9 mouse cellular contexts compared by ENCODE assay signal in the genomic region with DNA sequence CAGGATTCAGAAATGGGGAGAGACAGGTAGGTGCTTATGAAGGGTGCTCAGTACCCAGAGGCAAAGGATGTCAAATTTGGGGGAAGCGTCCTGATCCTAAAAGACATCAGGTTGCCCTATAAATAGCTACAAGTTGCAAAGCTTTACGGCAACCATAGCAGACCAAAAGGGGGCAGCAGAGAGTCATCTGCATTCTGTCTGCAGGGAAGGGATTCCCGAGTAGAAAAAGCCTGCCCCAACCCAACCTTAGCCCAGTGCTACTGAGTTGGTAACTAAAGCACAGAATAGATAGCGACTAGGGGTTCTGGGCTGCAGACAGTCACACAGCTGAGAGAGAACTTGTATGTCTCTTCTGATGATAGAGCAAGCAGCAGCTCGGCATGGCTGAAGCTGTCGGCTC. TPM values are rescaled to one million over a fixed set of nuclear protein-coding genes. Genes with fewer than 3 reads are reported as not detected.
DNase-seq lines count a peak whose midpoint lies in the region; ATAC-seq and TF ChIP-seq lines count a peak whose summit lies in the region.
"Had no signal": no experiment of that assay in that cellular context is flagged by ENCODE, and none has a peak within 500 bp of the region (broad histone marks: within the 10 kb centered on the region; RNA-seq: fewer than 3 reads in every experiment).

No protein-coding gene starts in this region.

- no peaks in the 10 kb centered on the region for H3K27me3 ChIP-seq in C2C12 (ENCODE audit: control insufficient read depth, insufficient read depth, insufficient read length)
- H3K27me3 ChIP-seq in kidney, postnatal 0 days (ENCODE audit: insufficient read depth, low read length), result no peaks in the 10 kb centered on the region
- no peaks in the 10 kb centered on the region for H3K27me3 ChIP-seq in liver, embryonic 11.5 days (replicated peaks; ENCODE audit: control insufficient read depth, insufficient read depth, low read length)
- no peaks in the 10 kb centered on the region for H3K27me3 ChIP-seq in neural tube, embryonic 12.5 days (replicated peaks)
- H3K27me3 ChIP-seq: embryonic facial prominence, embryonic 13.5 days had no signal

- peak; percentile 49 for TF ChIP-seq CTCF in C2C12 (IDR thresholded peaks at IDR 0.05; ENCODE audit: control insufficient read depth, insufficient read depth, insufficient read length)
- TF ChIP-seq CTCF in kidney, postnatal 0 days (IDR thresholded peaks at IDR 0.05; ENCODE audit: low read depth), result peak; percentile 95

- no peaks in the 10 kb centered on the region for H3K4me1 ChIP-seq in kidney, postnatal 0 days (replicated peaks; ENCODE audit: insufficient read depth, low read length)
- H3K4me1 ChIP-seq in liver, embryonic 11.5 days (replicated peaks; ENCODE audit: control insufficient read depth, insufficient read depth, low read length), result no peaks in the 10 kb centered on the region
- peaks cover 10% of the 10 kb centered on the region; the same call in 1 of the 2 replicates for H3K4me1 ChIP-seq in neural tube, embryonic 12.5 days

- H3K4me2 ChIP-seq in kidney, postnatal 0 days (ENCODE audit: low read length), result no peak overlapping the region
- H3K4me2 ChIP-seq in liver, embryonic 11.5 days, result no peak overlapping the region
- H3K4me2 ChIP-seq in neural tube, embryonic 12.5 days (replicated peaks), result no peak overlapping the region
- H3K4me2 ChIP-seq: embryonic facial prominence, embryonic 13.5 days had no signal

- no peak overlapping the region for H3K27ac ChIP-seq in kidney, postnatal 0 days
- no peak overlapping the region for H3K27ac ChIP-seq in liver, embryonic 11.5 days (ENCODE audit: low read depth, low read length)
- no peak overlapping the region for H3K27ac ChIP-seq in neural tube, embryonic 12.5 days
- H3K27ac ChIP-seq: embryonic facial prominence, embryonic 13.5 days had no signal

- H3K79me3 ChIP-seq in C2C12 (ENCODE audit: low read depth), result peaks cover 1% of the 10 kb centered on the region

- ATAC-seq in kidney, postnatal 0 days (replicated peaks; ENCODE audit: low FRiP score, low read depth), result no peak; the same call in 1 of the 2 replicates
- no peak for ATAC-seq in liver, embryonic 11.5 days (replicated peaks; ENCODE audit: low FRiP score)
- ATAC-seq in neural tube, embryonic 12.5 days (ENCODE audit: low FRiP score, low read depth), result peak; percentile 61; the same call in 1 of the 2 replicates

- H3K4me3 ChIP-seq in C2C12 (ENCODE audit: insufficient read depth, poor library complexity, severe bottlenecking), result no peak overlapping the region
- H3K4me3 ChIP-seq in kidney, postnatal 0 days (replicated peaks; ENCODE audit: low read depth, low read length), result no peak overlapping the region
- no peak overlapping the region for H3K4me3 ChIP-seq in liver, embryonic 11.5 days (ENCODE audit: low read depth, low read length)
- H3K4me3 ChIP-seq in neural tube, embryonic 12.5 days, result no peak overlapping the region
- H3K4me3 ChIP-seq: embryonic facial prominence, embryonic 13.5 days had no signal

- no peak overlapping the region for H3ac ChIP-seq in C2C12 (ENCODE audit: control insufficient read depth, insufficient read length, low read depth)

- H3K79me2 ChIP-seq in C2C12 (ENCODE audit: control insufficient read depth, insufficient read depth), result peaks cover 6% of the 10 kb centered on the region

- 35% methylated on average over 6 of the region's 6 CpGs for WGBS in kidney, postnatal 0 days
- 44% methylated on average over 6 of the region's 6 CpGs for WGBS in liver, embryonic 11.5 days
- WGBS in neural tube, embryonic 12.5 days, result 42% methylated on average over 6 of the region's 6 CpGs

- peak; percentile 88 for DNase-seq in adrenal gland, postnatal 14 days
- DNase-seq in embryo, embryonic 11.5 days (ENCODE audit: low read depth, low spot score), result peak; percentile 70
- DNase-seq in gastrocnemius, postnatal 4 days (ENCODE audit: low spot score in 2 of 2), result peak; percentile 66 to 82
- peak; percentile 90 for DNase-seq in kidney, postnatal 0 days (ENCODE audit: low spot score)
- peak; percentile 61 for DNase-seq in liver, embryonic 11.5 days (ENCODE audit: low spot score)
- DNase-seq in testis, postnatal 10 days (ENCODE audit: low spot score), result peak; percentile 87

- no peaks in the 10 kb centered on the region for H3K9me3 ChIP-seq in kidney, postnatal 0 days (replicated peaks; ENCODE audit: low read length)
- H3K9me3 ChIP-seq in liver, embryonic 11.5 days (ENCODE audit: control insufficient read depth, low read length), result no peaks in the 10 kb centered on the region
- H3K9me3 ChIP-seq in neural tube, embryonic 12.5 days, result no peaks in the 10 kb centered on the region
- H3K9me3 ChIP-seq: embryonic facial prominence, embryonic 13.5 days had no signal

- H3K36me3 ChIP-seq in C2C12 (ENCODE audit: control insufficient read depth, insufficient read depth), result peaks cover 4% of the 10 kb centered on the region
- H3K36me3 ChIP-seq in kidney, postnatal 0 days (ENCODE audit: insufficient read depth, low read length), result no peaks in the 10 kb centered on the region
- peaks cover 5% of the 10 kb centered on the region; the same call in 1 of the 2 replicates for H3K36me3 ChIP-seq in liver, embryonic 11.5 days (ENCODE audit: control insufficient read depth, insufficient read depth, low read length)
- H3K36me3 ChIP-seq in neural tube, embryonic 12.5 days, result no peaks in the 10 kb centered on the region

- no peak overlapping the region for H3K9ac ChIP-seq in kidney, postnatal 0 days (ENCODE audit: low read depth, low read length)
- H3K9ac ChIP-seq in liver, embryonic 11.5 days (ENCODE audit: low read depth, low read length), result no peak overlapping the region
- no peak overlapping the region for H3K9ac ChIP-seq in neural tube, embryonic 12.5 days
- H3K9ac ChIP-seq: embryonic facial prominence, embryonic 13.5 days had no signal

TF ChIP-seq in C2C12, 6 proteins besides CTCF, POLR2A, EP300 and RAD21:
- TF ChIP-seq MYOD1 (IDR thresholded peaks at IDR 0.05; ENCODE audit: control insufficient read depth, insufficient read length, low read depth), result no peak
- TF ChIP-seq FOSL1 (IDR thresholded peaks at IDR 0.05; ENCODE audit: insufficient read depth, low read length, poor library complexity, severe bottlenecking), result no peak
- TF ChIP-seq USF1 (IDR thresholded peaks at IDR 0.05; ENCODE audit: low read depth), result no peak
- TF ChIP-seq CEBPB (IDR thresholded peaks at IDR 0.05; ENCODE audit: low read depth), result no peak
- TF ChIP-seq MYOG (IDR thresholded peaks at IDR 0.05; ENCODE audit: control insufficient read depth, extremely low read depth, insufficient read length), result no peak
- no peak for TF ChIP-seq MAX (IDR thresholded peaks at IDR 0.05)

RNA-seq across cellular contexts. Expression of a gene that starts 31.0 kb away (rescaled TPM):
- polyA plus RNA-seq in C2C12 (2012; fragmentation: generic; extraction: Trizol), result 50.4 TPM
- 52.0 and 54.7 TPM in 2 replicates for total RNA-seq in adrenal gland, postnatal 14 days (2021)
- total RNA-seq in gastrocnemius, postnatal 4 days (2021), result 10 to 100 TPM; 30.6 to 33.3 TPM
- 50.7 and 55.2 TPM in 2 replicates for polyA plus RNA-seq in kidney, postnatal 0 days (2015; fragmentation: Nextera tagmentation; extraction: Ambion mirVana)
- 67.4 and 71.9 TPM in 2 replicates for polyA plus RNA-seq in liver, embryonic 11.5 days (2014; fragmentation: Nextera tagmentation; extraction: Ambion mirVana)
- 45.9 and 49.4 TPM in 2 replicates for polyA plus RNA-seq in neural tube, embryonic 12.5 days (2016; fragmentation: Nextera tagmentation; extraction: Ambion mirVana)

RNA-seq across cellular contexts. Expression of a gene that starts 31.0 kb away (rescaled TPM):
- 27.2 TPM for polyA plus RNA-seq in C2C12 (2012; fragmentation: generic; extraction: Trizol)
- 35.2 and 43.1 TPM in 2 replicates for total RNA-seq in adrenal gland, postnatal 14 days (2021)
- total RNA-seq in gastrocnemius, postnatal 4 days (2021), result 10 to 100 TPM; 26.9 to 31.2 TPM
- polyA plus RNA-seq in kidney, postnatal 0 days (2015; fragmentation: Nextera tagmentation; extraction: Ambion mirVana), result 52.5 and 54.0 TPM in 2 replicates
- 73.1 and 76.6 TPM in 2 replicates for polyA plus RNA-seq in liver, embryonic 11.5 days (2014; fragmentation: Nextera tagmentation; extraction: Ambion mirVana)
- polyA plus RNA-seq in neural tube, embryonic 12.5 days (2016; fragmentation: Nextera tagmentation; extraction: Ambion mirVana), result 45.3 and 47.3 TPM in 2 replicates
